Mouse (Mus musculus) embryonic stem cell, embryonic (primary cell): ENCODE measurements around the gene Chmp4b.

Experiments used
- CTCF ChIA-PET, 4 experiments: fragments of 300-600 bp in 2 of 4; fragments of 350-600 bp in 2 of 4; sonication (Branson Sonifier 250); formaldehyde crosslinking; loops; one replicate each; lab custom pipeline; 2022; ENCODE audit warnings: inconsistent platforms in 2 of 4; lab: Charles Lee
- POLR2A ChIA-PET, 4 experiments: fragments of 300-600 bp in 2 of 4; fragments of 350-600 bp in 2 of 4; sonication (Branson Sonifier 250); formaldehyde crosslinking; loops; one replicate each; lab custom pipeline; 2022; ENCODE audit warnings: antibody characterized with exemption in 4 of 4, inconsistent platforms in 1 of 4; lab: Charles Lee

The Chmp4b gene

DNA sequence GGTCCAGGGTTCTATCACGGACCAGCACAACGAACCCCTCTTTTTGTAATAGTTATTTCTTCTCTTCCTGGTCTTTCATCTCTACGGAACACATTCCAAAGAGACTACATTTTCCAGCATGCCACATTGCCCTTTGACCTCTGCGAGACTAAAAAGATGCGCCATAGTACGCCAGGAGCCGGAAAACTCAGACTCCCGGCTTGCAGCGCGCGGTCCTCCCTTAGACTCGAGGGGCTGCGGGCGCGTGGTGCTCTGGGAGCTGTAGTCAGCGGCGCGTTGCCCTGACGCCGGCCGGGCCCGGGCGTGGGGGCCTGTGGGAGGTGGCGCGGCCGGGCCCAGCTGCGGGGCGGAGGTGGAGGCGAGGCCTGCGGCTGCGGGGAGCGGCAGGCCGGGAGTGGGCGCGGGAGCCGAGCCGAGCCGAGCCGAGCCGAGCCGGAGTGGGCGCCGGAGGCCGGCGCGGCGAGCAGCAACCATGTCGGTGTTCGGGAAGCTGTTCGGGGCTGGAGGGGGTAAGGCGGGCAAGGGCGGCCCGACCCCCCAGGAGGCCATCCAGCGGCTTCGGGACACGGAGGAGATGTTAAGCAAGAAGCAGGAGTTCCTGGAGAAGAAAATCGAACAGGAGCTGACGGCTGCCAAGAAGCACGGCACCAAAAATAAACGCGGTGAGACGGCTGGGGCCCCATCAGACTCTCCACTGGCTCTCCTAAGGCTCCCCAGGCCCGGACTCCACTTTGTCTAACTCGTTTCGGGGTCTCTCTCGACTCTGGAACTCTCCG lies 5.4 kb downstream of the Chmp4b start:
- ChIA-PET POLR2A (interaction anchor here in 3 of 4 experiments (0.6 to 8.0 kb wide), 37 partner anchors 8 to 236 kb away, joined by 3 to 48 read pairs (median 5); partner anchors contain the start of genes Pxmp4 (in 2 of the 3), Zfp341 (in 2 of the 3), a (in 2 of the 3) and 4930519P11Rik (in 1 of the 3)), CTCF (interaction anchor here in 3 of 4 experiments (0.5 to 1.8 kb wide), 11 partner anchors 8 to 450 kb away, joined by 3 to 8 read pairs (median 4); no protein-coding TSS in a partner anchor)

DNA sequence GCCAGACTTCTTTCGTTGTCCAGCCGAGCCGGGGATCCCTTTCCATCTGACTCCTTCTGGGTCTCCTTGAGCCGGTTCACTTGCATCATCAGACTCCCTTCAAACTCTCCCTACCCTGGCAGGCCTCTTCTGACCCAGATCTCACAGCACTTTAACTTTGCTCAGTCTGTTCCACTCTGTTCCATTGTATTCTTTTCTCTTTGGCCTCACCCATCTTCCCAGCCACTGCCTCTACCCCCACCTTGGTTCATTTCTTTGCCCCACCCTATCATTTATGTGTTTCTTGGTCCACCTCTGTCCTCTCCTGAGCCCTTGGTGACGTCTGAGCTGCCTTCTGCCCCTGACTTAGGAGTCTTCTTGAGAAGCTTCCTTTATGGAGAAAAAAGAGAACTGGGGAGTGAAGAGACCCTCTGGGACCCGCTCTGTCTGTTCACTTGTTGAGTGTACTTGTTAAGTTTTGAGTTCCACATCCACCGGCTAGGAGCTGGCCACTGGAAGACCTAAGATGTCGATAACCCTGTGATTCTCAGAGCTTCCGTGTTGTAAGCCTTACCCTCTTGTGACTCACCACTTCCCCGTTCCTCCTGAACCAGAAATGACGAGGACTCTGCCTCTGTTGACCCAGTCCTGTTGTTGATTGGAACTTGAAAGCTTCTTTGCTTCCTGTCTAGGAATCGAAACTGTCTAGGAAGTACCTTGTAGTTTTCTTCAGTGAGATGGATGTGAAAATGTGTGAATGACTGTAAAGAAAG lies 6.2 kb downstream of the Chmp4b start:
- CTCF ChIA-PET, result interaction anchor here (0.5 to 1.8 kb wide), 11 partner anchors 9 to 55 kb away, joined by 3 to 17 read pairs (median 3); no protein-coding TSS in a partner anchor
- POLR2A ChIA-PET, result interaction anchor here in 3 of 4 experiments (0.6 to 8.0 kb wide), 32 partner anchors 8 to 331 kb away, joined by 3 to 48 read pairs (median 6); partner anchors contain the start of genes 4930519P11Rik (in 1 of the 3), Eif2s2 (in 1 of the 3), Pxmp4 (in 1 of the 3) and Raly (in 1 of the 3)

DNA sequence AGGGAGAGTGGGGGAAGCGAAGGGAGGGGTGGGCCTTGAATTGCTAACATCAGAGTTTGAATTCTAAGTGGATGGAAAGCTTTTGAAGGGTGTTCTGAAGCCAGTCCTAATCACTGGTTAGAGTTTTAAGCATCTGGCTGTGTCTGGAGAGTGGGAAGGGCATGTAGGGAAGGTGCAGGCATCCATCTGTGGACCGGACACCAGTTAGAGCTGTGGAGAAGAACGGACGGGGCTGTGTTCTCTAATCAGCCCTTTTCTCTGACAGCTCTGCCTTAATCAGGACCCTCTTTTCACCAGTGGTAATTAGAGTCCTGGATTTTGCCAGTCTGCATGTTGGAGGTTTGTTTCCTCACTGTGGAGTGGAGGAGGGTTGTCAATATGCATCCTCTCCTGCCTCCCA lies 7.6 kb downstream of the Chmp4b start:
- ChIA-PET CTCF (interaction anchor here in 1 of 4 experiments (1.1 kb wide), 1 partner anchor 54 kb away, joined by 3 read pairs; no protein-coding TSS in a partner anchor), POLR2A (interaction anchor here in 3 of 4 experiments (0.6 to 8.0 kb wide), 13 partner anchors 10 to 325 kb away, joined by 3 to 48 read pairs (median 3); partner anchors contain the start of gene Raly (in 1 of the 3))

DNA sequence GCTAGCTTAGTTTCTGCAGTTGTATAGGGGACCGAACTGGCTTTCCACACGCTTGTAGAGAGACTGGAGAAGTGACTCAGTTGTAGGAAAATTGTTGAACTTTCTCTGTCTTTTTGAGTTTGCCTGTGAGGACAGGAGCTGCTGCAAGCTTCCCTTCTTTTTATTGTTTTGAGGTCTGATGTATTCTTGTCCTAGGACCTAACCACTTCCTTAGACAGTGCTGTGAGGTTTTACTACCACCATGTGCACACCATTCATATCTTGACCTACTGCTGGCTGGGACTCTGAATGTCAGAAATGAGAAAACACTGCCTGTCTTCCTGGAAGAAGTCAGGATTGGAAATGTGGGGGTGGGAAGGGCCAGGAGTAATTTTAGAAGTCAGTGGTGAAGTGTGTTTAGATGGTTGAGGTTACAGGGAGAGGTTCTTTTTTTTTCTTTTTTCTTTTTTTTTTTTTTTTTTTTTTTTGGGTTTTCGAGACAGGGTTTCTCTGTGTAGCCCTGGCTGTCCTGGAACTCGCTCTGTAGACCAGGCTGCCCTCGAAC lies 8.1 kb downstream of the Chmp4b start:
- ChIA-PET POLR2A (interaction anchor here in 3 of 4 experiments (0.7 to 8.0 kb wide), 11 partner anchors 9 to 166 kb away, joined by 3 to 48 read pairs (median 3); partner anchors contain the start of gene Raly (in 1 of the 3)), CTCF (no interaction called here)

GRCm38 (mm10) chr2:154668680-154669079 lies 17.2 kb downstream of the Chmp4b start:
- POLR2A ChIA-PET, result interaction anchor here in 2 of 4 experiments (0.5 to 3.5 kb wide), 3 partner anchors 9 to 13 kb away, joined by 3 to 24 read pairs (median 6); no protein-coding TSS in a partner anchor
- CTCF ChIA-PET, result no interaction called here

GRCm38 (mm10) chr2:154670106-154670505 lies 18.6 kb downstream of the Chmp4b start:
- POLR2A ChIA-PET, result interaction anchor here in 3 of 4 experiments (0.6 to 3.5 kb wide), 9 partner anchors 10 to 445 kb away, joined by 3 to 24 read pairs (median 3); no protein-coding TSS in a partner anchor
- CTCF ChIA-PET, result no interaction called here

DNA sequence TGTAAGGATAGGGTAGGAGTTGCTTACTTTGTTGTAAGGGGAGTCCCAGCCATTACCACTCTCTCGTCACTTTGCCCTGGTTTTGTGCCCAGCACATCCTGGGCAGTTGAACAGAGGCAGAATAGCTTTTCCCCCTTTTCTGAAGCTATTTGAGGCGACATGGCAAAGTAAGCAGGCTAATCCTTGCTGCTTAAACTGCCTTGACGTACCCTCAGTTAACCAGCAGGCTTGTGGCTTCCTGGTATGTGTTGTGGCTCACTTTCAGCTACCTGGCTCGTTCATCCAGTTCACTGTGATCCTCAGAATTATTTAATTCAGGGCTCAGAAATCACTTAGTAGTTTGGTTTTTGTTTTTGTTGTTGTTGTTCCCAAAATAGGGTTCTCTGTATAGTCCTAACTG lies 19.2 kb downstream of the Chmp4b start:
- ChIA-PET POLR2A (interaction anchor here in 3 of 4 experiments (0.6 to 3.5 kb wide), 8 partner anchors 10 to 446 kb away, joined by 3 to 24 read pairs (median 4); no protein-coding TSS in a partner anchor), CTCF (no interaction called here)

GRCm38 (mm10) chr2:154674008-154674407 lies 22.5 kb downstream of the Chmp4b start:
- CTCF ChIA-PET, result interaction anchor here in 2 of 4 experiments (0.7 kb wide), 2 partner anchors 17 to 77 kb away, joined by 3 to 4 read pairs; no protein-coding TSS in a partner anchor
- POLR2A ChIA-PET, result no interaction called here

DNA sequence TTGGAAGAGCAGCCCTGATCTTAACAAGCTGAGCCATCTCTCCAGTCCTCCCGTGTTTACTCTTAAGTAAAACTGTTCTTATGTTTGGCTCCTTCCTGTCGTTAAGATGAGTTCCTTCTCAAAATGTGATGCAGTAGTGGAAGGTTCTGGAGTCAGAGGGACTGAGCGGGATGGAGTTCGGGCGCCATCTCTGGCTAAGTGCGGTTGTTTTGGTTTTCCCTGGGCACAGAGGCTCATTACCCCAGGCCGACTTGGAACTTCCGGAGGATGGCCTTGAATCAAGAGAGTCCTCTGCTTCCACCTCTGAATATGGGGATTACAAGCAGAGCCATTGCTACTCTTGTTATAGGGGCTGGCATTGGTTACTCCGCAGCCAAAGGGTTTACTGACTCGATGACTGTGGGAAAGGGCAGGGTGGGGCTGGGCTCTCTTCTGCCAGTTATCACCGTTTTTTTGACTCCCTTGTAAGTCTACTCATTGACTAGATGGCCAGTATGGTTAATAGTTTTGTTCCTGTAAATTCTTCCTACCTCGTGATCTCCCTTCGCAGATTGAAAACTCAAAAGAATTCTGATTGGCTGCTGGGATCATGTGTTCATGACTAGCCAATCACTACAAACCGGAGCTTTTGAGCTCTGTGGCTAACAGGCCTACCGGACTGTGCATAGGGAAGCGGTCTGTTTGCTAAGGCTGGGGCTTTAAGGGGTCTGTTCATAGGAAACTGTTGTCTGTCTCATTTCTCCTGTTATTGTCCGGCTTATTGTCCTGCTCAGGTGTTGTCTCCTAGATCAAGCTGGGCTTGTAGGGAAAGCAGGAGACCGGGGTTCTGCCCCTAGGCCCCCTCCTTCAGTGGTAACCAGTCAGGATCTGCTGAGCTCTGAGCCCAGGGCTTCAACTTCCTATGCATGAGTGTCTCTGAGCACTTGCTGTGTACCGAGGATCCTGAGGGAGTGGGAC lies 25.4 kb downstream of the Chmp4b start:
- CTCF ChIA-PET, result interaction anchor here in 3 of 4 experiments (0.5 to 2.3 kb wide), 21 partner anchors 12 to 376 kb away, joined by 3 to 7 read pairs (median 3); no protein-coding TSS in a partner anchor
- POLR2A ChIA-PET, result interaction anchor here (0.6 to 2.3 kb wide), 63 partner anchors 9 to 1890 kb away, joined by 3 to 48 read pairs (median 4); partner anchors contain the start of genes Raly (in 3 of the 4), 4930519P11Rik (in 2 of the 4), Chmp4b (in 2 of the 4) and Eif2s2 (in 2 of the 4)

DNA sequence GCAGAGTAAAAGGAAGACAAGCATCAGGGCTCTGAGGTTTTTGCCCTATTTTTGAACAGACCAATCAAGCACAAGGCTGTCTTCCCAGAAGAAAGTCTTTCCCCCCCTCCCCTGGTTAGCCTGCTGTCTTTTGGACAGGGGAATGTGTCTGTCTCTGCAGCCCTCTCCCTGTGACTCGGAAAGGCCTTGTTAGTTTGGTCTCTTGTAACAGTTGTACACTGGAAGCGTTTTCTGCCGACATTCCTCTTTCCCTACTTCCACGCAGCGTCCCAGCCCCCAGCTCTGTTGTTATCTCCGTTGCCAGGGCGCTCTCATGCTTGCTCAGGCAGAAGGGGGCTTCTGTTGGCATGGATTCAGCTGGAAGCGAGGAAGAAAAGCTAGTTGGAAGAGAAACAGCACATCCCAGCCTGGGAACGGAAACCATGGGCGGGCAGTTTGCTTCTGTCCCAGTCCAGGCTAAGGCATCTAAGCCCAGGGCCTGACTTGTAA lies 26.2 kb downstream of the Chmp4b start:
- POLR2A ChIA-PET, result interaction anchor here (0.6 to 2.3 kb wide), 66 partner anchors 8 to 329 kb away, joined by 3 to 48 read pairs (median 4); partner anchors contain the start of genes Raly (in 3 of the 4), 4930519P11Rik (in 2 of the 4), Chmp4b (in 2 of the 4) and Eif2s2 (in 2 of the 4)
- CTCF ChIA-PET, result interaction anchor here in 3 of 4 experiments (0.5 to 2.3 kb wide), 20 partner anchors 11 to 377 kb away, joined by 3 to 7 read pairs (median 3); no protein-coding TSS in a partner anchor

- ChIA-PET POLR2A (interaction anchor here in 3 of 4 experiments (0.5 to 2.3 kb wide), 6 partner anchors 8 to 122 kb away, joined by 3 to 12 read pairs (median 4); partner anchors contain the start of genes 4930519P11Rik (in 1 of the 3), Raly (in 1 of the 3) and Zfp341 (in 1 of the 3)), CTCF (interaction anchor here in 1 of 4 experiments (1.2 kb wide), 1 partner anchor 14 kb away, joined by 3 read pairs; no protein-coding TSS in a partner anchor)
Observed at GRCm38 (mm10) chr2:154678995-154679394, 27.5 kb downstream of the Chmp4b start.

GRCm38 (mm10) chr2:154680337-154680736 lies 28.8 kb downstream of the Chmp4b start:
- POLR2A ChIA-PET, result interaction anchor here in 2 of 4 experiments (0.9 to 1.5 kb wide), 6 partner anchors 10 to 29 kb away, joined by 3 to 6 read pairs (median 4); partner anchors contain the start of gene Chmp4b (in 1 of the 2)
- CTCF ChIA-PET, result no interaction called here

- ChIA-PET POLR2A (interaction anchor here in 3 of 4 experiments (0.5 to 1.5 kb wide), 6 partner anchors 11 to 331 kb away, joined by 3 to 6 read pairs (median 4); partner anchors contain the start of genes Raly (in 1 of the 3) and a (in 1 of the 3)), CTCF (no interaction called here)
Observed at GRCm38 (mm10) chr2:154680941-154681340, 29.4 kb downstream of the Chmp4b start.

DNA sequence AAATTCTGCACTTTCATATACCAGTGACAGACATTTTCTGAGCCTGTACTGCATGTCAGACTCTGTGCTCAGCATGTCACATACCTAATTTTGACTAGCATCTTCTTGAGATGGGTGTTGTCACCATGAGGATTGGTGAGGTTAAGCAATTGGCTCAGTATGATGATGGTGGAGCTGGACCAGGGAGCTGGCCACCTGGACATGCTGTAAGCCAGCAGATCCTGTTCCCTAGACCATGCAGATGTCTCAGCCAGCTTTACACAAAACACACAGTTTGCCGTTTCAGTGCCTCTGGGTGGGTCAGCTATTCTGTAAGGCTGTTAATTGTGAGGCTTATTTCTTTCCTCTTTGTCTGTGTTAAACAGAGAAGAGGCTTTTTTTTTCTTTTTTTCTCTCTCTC lies 31.2 kb downstream of the Chmp4b start:
- CTCF ChIA-PET, result interaction anchor here in 3 of 4 experiments (0.6 to 0.7 kb wide), 4 partner anchors 19 to 226 kb away, joined by 3 to 4 read pairs (median 3); no protein-coding TSS in a partner anchor
- POLR2A ChIA-PET, result interaction anchor here in 3 of 4 experiments (0.5 to 1.4 kb wide), 5 partner anchors 8 to 70 kb away, joined by 3 to 5 read pairs (median 3); partner anchors contain the start of genes 4930519P11Rik (in 1 of the 3) and Zfp341 (in 1 of the 3)

GRCm38 (mm10) chr2:154684901-154685470 lies 33.5 kb downstream of the Chmp4b start:
- CTCF ChIA-PET, result no interaction called here
- POLR2A ChIA-PET, result interaction anchor here in 3 of 4 experiments (0.7 to 2.5 kb wide), 7 partner anchors 8 to 105 kb away, joined by 3 to 13 read pairs (median 3); partner anchors contain the start of gene Raly (in 1 of the 3)
